Mouse (Mus musculus) ES-Bruce4 (cell line): ENCODE results near the gene Slc25a22. TPM values are rescaled to one million over a fixed set of nuclear protein-coding genes. Genes with fewer than 3 reads are reported as not detected.
A peak's percentile ranks its signal among the peaks of the same experiment; 100 is the strongest.

ENCODE experiments used
- H3K27ac ChIP-seq: 2 replicates; pipeline ENCODE4 v1.5.1; 2012; ENCODE audit warnings: low read length, inconsistent platforms; ENCODE audit not compliant: insufficient read depth
- H3K27me3 ChIP-seq: 2 replicates; pipeline ENCODE4 v1.6.1; 2012; ENCODE audit warnings: mild to moderate bottlenecking, low read length, inconsistent platforms; ENCODE audit not compliant: control insufficient read depth, poor library complexity, insufficient read depth, severe bottlenecking
- H3K36me3 ChIP-seq: 2 replicates; pipeline ENCODE4 v1.6.1; 2012; ENCODE audit warnings: inconsistent platforms, mild to moderate bottlenecking, low read length, moderate library complexity; ENCODE audit not compliant: control insufficient read depth, poor library complexity, insufficient read depth, severe bottlenecking
- H3K4me1 ChIP-seq: one replicate; pipeline ENCODE4 v1.8.1; 2011; ENCODE audit warnings: low read length; ENCODE audit not compliant: control insufficient read depth, insufficient read depth
- H3K4me3 ChIP-seq: 2 replicates; pipeline ENCODE4 v1.5.1; 2011; ENCODE audit warnings: low read depth, mild to moderate bottlenecking, low read length
- H3K9ac ChIP-seq: 2 replicates; pipeline ENCODE4 v1.6.1; 2012; ENCODE audit warnings: low read depth, mild to moderate bottlenecking, inconsistent platforms; ENCODE audit not compliant: poor library complexity, severe bottlenecking
- H3K9me3 ChIP-seq: replicated peaks from 2 replicates; pipeline ENCODE4 v1.6.1; 2012; ENCODE audit warnings: mild to moderate bottlenecking, low read length, inconsistent platforms; ENCODE audit not compliant: control insufficient read depth, poor library complexity, insufficient read depth, severe bottlenecking
- CTCF ChIP-seq: IDR thresholded peaks from one replicate; pipeline ENCODE4 v1.8.1; 2011; ENCODE audit warnings: low read depth, low read length
- EP300 ChIP-seq: IDR thresholded peaks from 2 replicates; pipeline ENCODE4 v1.6.1; 2011; ENCODE audit warnings: low read depth, low read length; ENCODE audit not compliant: insufficient read depth
- POLR2A ChIP-seq: IDR thresholded peaks from one replicate; pipeline ENCODE4 v1.8.1; 2011; ENCODE audit warnings: low read length; ENCODE audit not compliant: insufficient read depth
- polyA plus RNA-seq: library from polyadenylated mRNA; stranded (reverse); fragments of >200 nt; gene quantifications from 2 replicates; pipeline ENCODE4 v1.2.4, GENCODE M21; 2011; ENCODE audit warnings: low read depth; ENCODE audit not compliant: missing spikeins, insufficient read depth, insufficient read length

Slc25a22 gene
- polyA plus RNA-seq, 1 experiment = 16.3 TPM

GRCm38 (mm10) chr7:141457986-141458660 is 20.4 kb upstream of the Slc25a22 start:
- H3K9me3 ChIP-seq = no peaks in the 10 kb centered on the region
- no peak overlapping the region for H3K4me3 ChIP-seq
- H3K9ac ChIP-seq = no peak overlapping the region
- peak; percentile 70 for TF ChIP-seq CTCF
- no peak for TF ChIP-seq POLR2A
- no peaks in the 10 kb centered on the region for H3K4me1 ChIP-seq
- H3K27me3 ChIP-seq = no peaks in the 10 kb centered on the region
- no peaks in the 10 kb centered on the region for H3K36me3 ChIP-seq
- no peak overlapping the region for H3K27ac ChIP-seq

GRCm38 (mm10) chr7:141457236-141457635 is 19.5 kb upstream of the Slc25a22 start:
- Histone ChIP-seq H3K36me3 (no peaks in the 10 kb centered on the region), H3K4me1 (no peaks in the 10 kb centered on the region), H3K9ac (no peak overlapping the region), H3K27ac (no peak overlapping the region), H3K4me3 (no peak overlapping the region), H3K27me3 (no peaks in the 10 kb centered on the region), H3K9me3 (no peaks in the 10 kb centered on the region)
- TF ChIP-seq EP300 = no peak
- no peak for TF ChIP-seq POLR2A
- TF ChIP-seq CTCF = no peak

GRCm38 (mm10) chr7:141456739-141457138 is 19.0 kb upstream of the Slc25a22 start:
- Histone ChIP-seq H3K4me3 (no peak overlapping the region), H3K27me3 (no peaks in the 10 kb centered on the region)

GRCm38 (mm10) chr7:141455610-141456314 is 18.1 kb upstream of the Slc25a22 start:
- H3K27ac ChIP-seq = no peak overlapping the region
- H3K9ac ChIP-seq = peak overlapping the region; percentile 59
- H3K4me1 ChIP-seq = no peaks in the 10 kb centered on the region
- H3K9me3 ChIP-seq = no peaks in the 10 kb centered on the region
- peaks cover 13% of the 10 kb centered on the region for H3K36me3 ChIP-seq
- H3K27me3 ChIP-seq = no peaks in the 10 kb centered on the region
- TF ChIP-seq CTCF (no peak), POLR2A (no peak), EP300 (no peak)
- H3K4me3 ChIP-seq = peak overlapping the region; percentile 88

More at GRCm38 (mm10) chr7:141456739-141457138, 19.0 kb upstream of the Slc25a22 start:
- H3K9me3 ChIP-seq = no peaks in the 10 kb centered on the region
- H3K9ac ChIP-seq = no peak overlapping the region
- no peaks in the 10 kb centered on the region for H3K4me1 ChIP-seq
- TF ChIP-seq POLR2A (no peak), CTCF (no peak), EP300 (no peak)
- peaks cover 3% of the 10 kb centered on the region; the same call in 1 of the 2 replicates for H3K36me3 ChIP-seq
- H3K27ac ChIP-seq = no peak overlapping the region

GRCm38 (mm10) chr7:141454967-141455551 is 17.4 kb upstream of the Slc25a22 start, which contains the start of gene Pnpla2:
Gene Pnpla2, plus strand, starts transcription at chr7:141455198.
- peak within 1 kb of the TSS; percentile 88 for H3K4me3 ChIP-seq
- H3K9me3 ChIP-seq = no peaks in the 10 kb centered on the region
- no peaks in the 10 kb centered on the region for H3K27me3 ChIP-seq
- no peaks in the 10 kb centered on the region for H3K4me1 ChIP-seq
- no peak within 1 kb of the TSS for H3K27ac ChIP-seq
- peak within 1 kb of the TSS; percentile 59 for H3K9ac ChIP-seq
- peaks cover 20% of the 10 kb centered on the region for H3K36me3 ChIP-seq
- TF ChIP-seq CTCF = no peak
- TF ChIP-seq EP300 = no peak
- peak; percentile 99 for TF ChIP-seq POLR2A

GRCm38 (mm10) chr7:141453636-141454035 is 15.9 kb upstream of the Slc25a22 start:
- no peak overlapping the region for H3K9ac ChIP-seq
- no peak for TF ChIP-seq EP300
- no peak for TF ChIP-seq CTCF
- TF ChIP-seq POLR2A = no peak
- no peak overlapping the region for H3K27ac ChIP-seq
- H3K36me3 ChIP-seq = peaks cover 34% of the 10 kb centered on the region
- no peaks in the 10 kb centered on the region for H3K27me3 ChIP-seq
- peaks cover 1% of the 10 kb centered on the region for H3K4me1 ChIP-seq
- H3K9me3 ChIP-seq = no peaks in the 10 kb centered on the region
- no peak overlapping the region for H3K4me3 ChIP-seq
